10 mouse cellular contexts compared by ENCODE assay signal in the genomic region with DNA sequence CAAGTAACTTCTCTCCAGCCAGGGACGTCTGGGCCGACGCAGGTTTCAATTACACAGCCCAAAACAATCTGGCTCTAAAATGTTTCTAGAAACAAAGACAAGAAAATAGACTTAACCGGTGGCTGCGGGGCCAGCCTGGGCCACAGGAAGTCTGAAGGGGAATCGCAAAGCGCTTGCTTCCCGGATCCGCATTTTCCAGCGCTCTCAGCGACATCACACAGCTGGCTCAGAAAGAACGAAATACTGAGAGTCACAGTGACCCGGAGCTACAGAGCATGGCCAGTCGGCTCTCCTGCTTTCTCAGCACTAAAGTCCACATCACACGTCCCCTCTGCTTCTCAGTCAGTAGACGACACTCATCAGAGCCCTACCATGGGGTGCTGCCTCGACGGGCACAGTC. TPM values are rescaled to one million over a fixed set of nuclear protein-coding genes. Genes with fewer than 3 reads are reported as not detected.
DNase-seq lines count a peak whose midpoint lies in the region; ATAC-seq and TF ChIP-seq lines count a peak whose summit lies in the region.
"Had no signal": no experiment of that assay in that cellular context is flagged by ENCODE, and none has a peak within 500 bp of the region (broad histone marks: within the 10 kb centered on the region; RNA-seq: fewer than 3 reads in every experiment).

No protein-coding gene starts in this region.

- WGBS in embryonic facial prominence, embryonic 15.5 days: 73% methylated on average over 18 of the region's 18 CpGs
- WGBS in intestine, embryonic 14.5 days: 79% methylated on average over 18 of the region's 18 CpGs
- 90% methylated on average over 18 of the region's 18 CpGs for WGBS in limb, embryonic 10.5 days

- no peak overlapping the region for H3K4me3 ChIP-seq in layer of hippocampus, adult 2 months
- H3K4me3 ChIP-seq in embryonic facial prominence, embryonic 15.5 days (replicated peaks): no peak overlapping the region
- H3K4me3 ChIP-seq in intestine, embryonic 14.5 days (ENCODE audit: low read depth, low read length): no peak overlapping the region
- no peak overlapping the region for H3K4me3 ChIP-seq in limb, embryonic 10.5 days

- no peaks in the 10 kb centered on the region for H3K27me3 ChIP-seq in embryonic facial prominence, embryonic 15.5 days
- H3K27me3 ChIP-seq in intestine, embryonic 14.5 days (replicated peaks; ENCODE audit: control insufficient read depth, insufficient read depth, low read length): no peaks in the 10 kb centered on the region
- no peaks in the 10 kb centered on the region for H3K27me3 ChIP-seq in limb, embryonic 10.5 days (ENCODE audit: low read depth, poor library complexity, severe bottlenecking)

- no peak overlapping the region for H3K9ac ChIP-seq in embryonic facial prominence, embryonic 15.5 days
- H3K9ac ChIP-seq in intestine, embryonic 14.5 days (ENCODE audit: low read length): no peak overlapping the region

- ATAC-seq in embryonic facial prominence, embryonic 15.5 days (ENCODE audit: insufficient number of reproducible peaks, low FRiP score, low TSS enrichment, low read depth): no peak
- no peak for ATAC-seq in intestine, embryonic 14.5 days (replicated peaks; ENCODE audit: low FRiP score, low TSS enrichment, low read depth)
- ATAC-seq in erythroblast, adult 5-6 weeks (replicated peaks; ENCODE audit: low FRiP score, poor library complexity, severe bottlenecking): no peak

- no peak for TF ChIP-seq CTCF in layer of hippocampus, adult 2 months (conservative IDR thresholded peaks at IDR 0.05)

- no peak for DNase-seq in layer of hippocampus, adult 2 months (ENCODE audit: low spot score in 2 of 2)
- DNase-seq in layer of hippocampus, adult 9-11 months: no peak
- no peak for DNase-seq in intestine, embryonic 14.5 days (ENCODE audit: low spot score)
- no peak for DNase-seq in limb, embryonic 10.5 days (ENCODE audit: low spot score)
- DNase-seq in natural killer cell, adult 2 months (ENCODE audit: low spot score in 2 of 2): no peak
- DNase-seq in frontal cortex, postnatal 25 days (ENCODE audit: low spot score in 2 of 2): no peak
- DNase-seq: adrenal gland, postnatal 14 days; right cerebral cortex, adult 18-20 months had no signal

- peak overlapping the region; percentile 21; the same call in 1 of the 2 replicates for H3K27ac ChIP-seq in layer of hippocampus, adult 2 months
- peak overlapping the region; percentile 35; the same call in 1 of the 2 replicates for H3K27ac ChIP-seq in embryonic facial prominence, embryonic 15.5 days (replicated peaks)
- peak overlapping the region; percentile 47 for H3K27ac ChIP-seq in intestine, embryonic 14.5 days (ENCODE audit: low read depth)
- peak overlapping the region; percentile 50; the same call in 1 of the 2 replicates for H3K27ac ChIP-seq in limb, embryonic 10.5 days

- H3K4me2 ChIP-seq in embryonic facial prominence, embryonic 15.5 days (replicated peaks): no peak overlapping the region
- no peak overlapping the region for H3K4me2 ChIP-seq in intestine, embryonic 14.5 days (ENCODE audit: low read length)

- H3K4me1 ChIP-seq in embryonic facial prominence, embryonic 15.5 days: peaks cover 34% of the 10 kb centered on the region
- peaks cover 45% of the 10 kb centered on the region for H3K4me1 ChIP-seq in intestine, embryonic 14.5 days (replicated peaks; ENCODE audit: control insufficient read depth, insufficient read depth, low read length)
- H3K4me1 ChIP-seq in limb, embryonic 10.5 days: peaks cover 28% of the 10 kb centered on the region

- H3K36me3 ChIP-seq in embryonic facial prominence, embryonic 15.5 days: no peaks in the 10 kb centered on the region
- no peaks in the 10 kb centered on the region for H3K36me3 ChIP-seq in intestine, embryonic 14.5 days (ENCODE audit: control insufficient read depth, insufficient read depth, low read length)
- H3K36me3 ChIP-seq in limb, embryonic 10.5 days: 0 out of 2 replicates have a peak, but pooled peaks cover 3% of the 10 kb centered on the region

- H3K9me3 ChIP-seq in embryonic facial prominence, embryonic 15.5 days (replicated peaks): no peaks in the 10 kb centered on the region
- no peaks in the 10 kb centered on the region for H3K9me3 ChIP-seq in intestine, embryonic 14.5 days (ENCODE audit: control insufficient read depth, low read length)
- H3K9me3 ChIP-seq in limb, embryonic 10.5 days (replicated peaks): no peaks in the 10 kb centered on the region

RNA-seq across cellular contexts. Expression of a gene that starts 17.7 kb away (rescaled TPM):
- 100 to 1,000 TPM in 1 of 2 experiments, 10 to 100 TPM in 1; 95.2 to 101 TPM for total RNA-seq in layer of hippocampus, adult 2 months (2021)
- polyA plus RNA-seq in embryonic facial prominence, embryonic 15.5 days (2015; fragmentation: Nextera tagmentation; extraction: Ambion mirVana): 99.0 and 101 TPM in 2 replicates
- polyA plus RNA-seq in intestine, embryonic 14.5 days (2014; fragmentation: Nextera tagmentation; extraction: Ambion mirVana): 185 and 200 TPM in 2 replicates
- 129 and 139 TPM in 2 replicates for polyA plus RNA-seq in limb, embryonic 10.5 days (2016; fragmentation: Nextera tagmentation; extraction: Ambion mirVana)
- total RNA-seq in erythroblast, adult 5-6 weeks (2015; ENCODE audit: low replicate concordance): 23.2 and 30.9 TPM in 2 replicates
- total RNA-seq in erythroblast, adult 5-6 weeks (2017; ENCODE audit: low replicate concordance): 20.5 and 26.8 TPM in 2 replicates

RNA-seq across cellular contexts. Expression of a gene that starts 58.4 kb away (rescaled TPM):
- 10 to 100 TPM; 28.3 to 28.8 TPM for total RNA-seq in layer of hippocampus, adult 2 months (2021)
- polyA plus RNA-seq in embryonic facial prominence, embryonic 15.5 days (2015; fragmentation: Nextera tagmentation; extraction: Ambion mirVana): 5.3 TPM in 2 replicates
- polyA plus RNA-seq in intestine, embryonic 14.5 days (2014; fragmentation: Nextera tagmentation; extraction: Ambion mirVana): 4.0 and 4.7 TPM in 2 replicates
- 0.60 and 0.80 TPM in 2 replicates for polyA plus RNA-seq in limb, embryonic 10.5 days (2016; fragmentation: Nextera tagmentation; extraction: Ambion mirVana)
- total RNA-seq in erythroblast, adult 5-6 weeks (2015; ENCODE audit: low replicate concordance): 85.1 and 133 TPM in 2 replicates
- total RNA-seq in erythroblast, adult 5-6 weeks (2017; ENCODE audit: low replicate concordance): 30.2 and 34.8 TPM in 2 replicates
